Mouse (Mus musculus) ZHBTc4 (cell line): ENCODE data around the gene Hgd.

Source experiments
- DNase-seq: peaks from one replicate; pipeline ENCODE4 v3.0.0-alpha.2; 2011; ENCODE audit warnings: low read depth, low spot score

Hgd gene

GRCm38 (mm10) chr16:37665394-37665935 is 85.5 kb downstream of the Hgd start:
- no peak for DNase-seq

DNA sequence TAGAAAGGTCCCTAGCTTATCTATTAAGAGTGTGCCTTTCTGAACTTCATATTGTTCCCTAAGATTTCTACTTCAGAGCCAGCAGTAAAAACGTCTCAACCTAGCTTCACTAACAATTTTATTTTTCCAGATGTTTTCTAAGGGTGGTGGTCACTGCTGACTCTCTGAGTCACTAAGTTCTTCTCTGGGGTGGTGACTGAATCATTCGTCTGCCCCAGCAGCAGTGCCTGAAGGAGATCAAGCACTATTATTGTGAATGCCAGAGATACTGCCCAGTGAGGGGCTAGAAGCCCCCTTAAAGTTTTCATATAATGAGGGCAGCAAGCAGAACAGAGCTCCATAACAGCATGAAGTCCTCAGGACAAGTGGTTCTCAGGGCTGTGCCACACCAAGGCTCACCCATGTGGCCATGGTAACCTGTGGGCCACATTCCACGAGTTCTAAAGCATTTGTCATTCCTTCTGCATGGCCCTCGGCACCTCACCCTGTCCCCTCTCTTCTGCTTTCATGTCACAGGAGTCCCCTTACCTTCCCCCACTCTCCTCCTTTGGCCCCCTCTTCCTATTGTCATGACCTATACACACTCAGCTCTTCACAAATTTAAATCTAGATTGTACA is 90.8 kb downstream of the Hgd start:
- DNase-seq = no peak

DNA sequence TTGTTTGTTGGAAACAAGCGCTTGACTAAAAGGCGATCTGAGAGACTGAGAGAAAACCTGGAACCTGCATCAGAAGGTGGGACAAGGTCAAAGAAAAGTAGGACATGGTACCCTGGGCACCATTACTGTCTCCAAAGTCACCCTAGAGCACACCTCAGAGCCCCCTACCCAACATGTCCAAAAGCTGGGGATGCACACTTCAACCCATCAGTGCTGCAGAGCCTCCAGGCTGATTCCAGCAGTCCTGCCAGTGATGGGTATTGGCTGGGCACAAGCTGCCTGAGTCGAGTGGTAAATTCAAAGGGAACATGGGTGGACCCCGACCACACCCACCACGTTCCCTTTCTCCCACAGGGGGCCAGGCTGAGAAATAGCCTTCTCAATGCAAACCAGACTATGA is 95.4 kb downstream of the Hgd start:
- DNase-seq = no peak

GRCm38 (mm10) chr16:37676024-37676676 is 96.2 kb downstream of the Hgd start:
- peak; percentile 65 for DNase-seq

DNA sequence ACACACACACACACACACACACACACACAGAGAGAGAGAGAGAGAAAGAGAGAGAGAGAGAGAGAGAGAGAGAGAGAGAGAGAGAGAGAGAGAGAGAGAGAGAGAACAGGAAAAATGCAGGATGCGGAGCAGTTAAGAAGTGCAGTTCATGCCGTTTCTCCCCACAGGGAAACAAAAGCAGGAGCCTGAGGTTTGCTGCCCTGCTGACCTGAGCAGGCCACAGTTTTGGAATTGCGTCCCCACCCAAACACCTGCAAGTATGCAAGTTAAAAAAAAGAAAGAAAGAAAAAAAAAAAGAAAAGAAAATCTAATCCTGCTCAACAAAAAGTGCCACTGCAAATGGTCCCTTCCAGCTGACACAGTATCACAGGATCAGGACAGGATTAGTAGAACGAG is 96.7 kb downstream of the Hgd start:
- DNase-seq = no peak

DNA sequence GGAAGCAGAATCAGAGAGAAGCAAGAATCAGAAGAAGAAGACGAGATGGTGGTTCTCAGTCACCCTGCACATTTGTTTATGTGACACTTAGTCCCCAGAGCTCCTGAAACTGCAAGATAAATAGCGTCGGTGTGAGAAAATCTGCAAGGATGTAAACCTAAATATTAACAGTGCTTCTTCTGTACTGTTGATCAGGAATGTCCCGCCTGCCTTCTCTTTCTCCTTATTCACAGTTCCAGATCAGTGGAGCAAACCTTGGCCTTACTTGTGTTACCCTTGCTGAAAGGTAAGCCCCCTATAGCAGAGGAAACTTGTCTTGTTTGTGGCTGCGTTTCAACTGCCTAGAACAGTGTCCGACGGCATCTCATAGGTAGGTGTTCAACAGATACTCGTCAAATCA is 97.6 kb downstream of the Hgd start:
- DNase-seq = no peak

GRCm38 (mm10) chr16:37680216-37680615 is 100.3 kb downstream of the Hgd start:
- no peak for DNase-seq

- peak; percentile 29 for DNase-seq
Observed at GRCm38 (mm10) chr16:37680831-37681230, 100.9 kb downstream of the Hgd start.
